Mouse (Mus musculus) inflammation-experienced regulatory T-cells, adult 6 months (primary cell): ENCODE measurements around the gene C2cd4a. TPM values are rescaled to one million over a fixed set of nuclear protein-coding genes. Genes with fewer than 3 reads are reported as not detected.

Experiments used
- ATAC-seq: one replicate; pipeline ENCODE4 v1.8.0; 2017
- polyA plus RNA-seq, 3 experiments: library from polyadenylated mRNA; unstranded; fragments of 100-300 nt; shearing (Covaris generic); gene quantifications; one replicate each; pipeline ENCODE4 v1.2.1; 2017

Gene C2cd4a
- polyA plus RNA-seq, 3 experiments from 2014 or later: not detected

DNA sequence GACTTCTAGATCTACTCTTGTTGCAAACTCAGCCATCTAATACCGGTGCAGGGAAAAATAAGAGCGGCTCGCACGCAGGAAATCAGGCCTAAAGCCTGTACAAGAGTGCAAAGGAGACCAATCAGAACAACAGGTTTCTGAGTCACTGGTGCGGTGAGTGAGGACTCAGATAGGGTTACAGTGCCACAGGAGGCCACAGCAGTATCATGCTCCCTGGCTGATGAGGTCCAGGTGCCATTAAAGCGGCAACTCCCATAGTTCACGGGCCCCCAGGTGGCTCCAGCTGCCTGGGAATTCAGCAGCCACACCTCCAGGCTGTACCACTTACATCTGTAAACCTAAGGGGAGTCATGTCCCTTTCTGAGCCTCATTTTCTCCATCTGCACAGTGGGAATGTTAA, 45.8 kb downstream of the C2cd4a start:
- ATAC-seq: no peak

- ATAC-seq: no peak
These were observed 48.2 kb downstream of the C2cd4a start for GRCm38 (mm10) chr9:67783925-67784324.

DNA sequence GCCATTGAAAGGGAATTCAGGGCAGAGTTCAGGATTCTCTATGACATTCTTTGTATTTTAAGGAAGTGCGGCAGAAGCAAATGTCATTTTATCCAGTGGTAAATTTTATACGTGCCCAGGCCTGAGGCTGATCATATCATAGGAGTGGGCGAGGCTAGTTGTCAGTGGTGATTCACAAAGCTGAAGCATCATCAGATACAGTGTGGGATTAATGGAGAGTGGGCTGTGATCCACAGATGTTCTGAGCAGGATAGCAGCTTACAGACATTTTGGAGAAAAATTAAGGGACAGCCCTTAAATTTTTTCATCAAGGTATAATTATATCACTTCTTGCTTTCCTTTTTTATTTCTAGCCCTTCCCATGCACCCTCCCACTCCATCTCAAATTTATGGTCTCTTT, 48.7 kb downstream of the C2cd4a start:
- ATAC-seq: no peak

DNA sequence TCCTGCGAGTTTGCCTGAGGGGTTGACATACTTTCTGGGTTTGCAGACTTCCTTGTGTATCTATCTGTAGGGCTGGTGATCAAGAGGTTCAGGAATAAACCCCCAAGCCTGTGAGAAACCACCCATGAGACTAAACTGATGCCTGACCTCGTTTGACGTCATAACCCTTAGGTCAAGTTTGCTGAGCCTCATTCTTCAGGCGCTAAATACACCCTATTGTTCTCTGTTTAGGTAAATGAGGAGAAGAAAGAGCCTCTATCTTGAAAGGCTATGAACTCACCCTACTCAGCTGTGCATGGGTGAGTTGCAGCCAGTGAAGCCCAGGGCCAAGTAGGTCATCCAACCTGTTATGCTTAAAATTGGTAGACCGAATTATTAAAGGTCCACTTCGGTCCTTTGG, 49.3 kb downstream of the C2cd4a start:
- ATAC-seq: no peak

Other genes with a start within 250 kb of the C2cd4a start
- gene C2cd4b, start 72.9 kb downstream of the C2cd4a start, polyA plus RNA-seq: not detected
- 10 to 100 TPM; 15.4 to 24.0 (median 19.5) TPM for gene Vps13c, start 8.1 kb upstream of the C2cd4a start, polyA plus RNA-seq